Comparison of ENCODE assay signal across 10 mouse cellular contexts in the genomic region with DNA sequence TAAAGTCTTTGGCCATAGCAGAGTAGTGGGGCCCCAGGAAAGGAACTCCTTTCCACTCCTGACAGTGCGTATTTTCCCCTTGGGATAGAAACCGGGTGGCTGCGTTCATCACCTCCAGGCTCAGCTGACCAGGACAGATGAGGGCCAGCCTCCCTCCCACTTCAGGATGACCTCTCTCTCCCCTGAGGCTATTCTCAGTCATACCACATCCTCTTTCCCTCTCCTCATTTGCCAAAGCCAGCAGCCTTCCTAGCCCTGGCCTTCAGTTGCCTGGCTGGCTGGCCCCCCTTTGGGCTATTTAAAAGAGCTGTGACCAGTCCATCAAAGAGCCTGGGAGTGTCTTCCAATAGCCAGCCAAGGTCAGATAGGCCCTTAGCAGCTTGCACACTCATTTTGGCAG. TPM values are rescaled to one million over a fixed set of nuclear protein-coding genes. Genes with fewer than 3 reads are reported as not detected.
A peak's percentile ranks its signal among the peaks of the same experiment; 100 is the strongest.
DNase-seq lines count a peak whose midpoint lies in the region; ATAC-seq and TF ChIP-seq lines count a peak whose summit lies in the region.
"Had no signal": no experiment of that assay in that cellular context is flagged by ENCODE, and none has a peak within 500 bp of the region (broad histone marks: within the 10 kb centered on the region; RNA-seq: fewer than 3 reads in every experiment).

No protein-coding gene starts in this region.

- DNase-seq in kidney, postnatal 36 days, result peak; percentile 12 to 22
- no peak for DNase-seq in kidney, postnatal 25 days
- peak; percentile 30 for DNase-seq in adrenal gland, postnatal 10 days
- peak; percentile 68 for DNase-seq in gastrocnemius, adult 2 months
- no peak for DNase-seq in cerebellum, adult 9-11 months
- DNase-seq in lung, postnatal 0 days (ENCODE audit: low spot score), result no peak
- no peak for DNase-seq in cerebellum, postnatal 4 days (ENCODE audit: low spot score in 2 of 2)
- DNase-seq: embryo, embryonic 11 days had no signal

- peak overlapping the region; percentile 76 for H3K27ac ChIP-seq in gastrocnemius, adult 2 months
- peak overlapping the region; percentile 76 for H3K27ac ChIP-seq in macrophage
- H3K27ac ChIP-seq in lung, postnatal 0 days (ENCODE audit: low read length), result no peak overlapping the region

- intact Hi-C loops in gastrocnemius, adult 2 months (cut with DNase I), result no loop called here

- H3K4me2 ChIP-seq in lung, postnatal 0 days (replicated peaks; ENCODE audit: low read depth, low read length), result no peak overlapping the region

- H3K9me3 ChIP-seq in lung, postnatal 0 days (ENCODE audit: low read length), result no peaks in the 10 kb centered on the region

- peaks cover 46% of the 10 kb centered on the region for H3K36me3 ChIP-seq in macrophage (ENCODE audit: inconsistent target)
- H3K36me3 ChIP-seq in lung, postnatal 0 days (ENCODE audit: insufficient read depth, low read length), result peaks cover 23% of the 10 kb centered on the region

- H3K4me3 ChIP-seq in gastrocnemius, adult 2 months, result no peak overlapping the region
- no peak overlapping the region for H3K4me3 ChIP-seq in macrophage (ENCODE audit: inconsistent target)
- no peak overlapping the region for H3K4me3 ChIP-seq in lung, postnatal 0 days (ENCODE audit: low read depth, low read length)
- H3K4me3 ChIP-seq: erythroblast, embryonic 14.5 days had no signal

- no peak for TF ChIP-seq CTCF in gastrocnemius, adult 2 months (IDR thresholded peaks at IDR 0.05)
- no peak for TF ChIP-seq CTCF in lung, postnatal 0 days (IDR thresholded peaks at IDR 0.05)

- no peaks in the 10 kb centered on the region for H3K4me1 ChIP-seq in lung, postnatal 0 days (ENCODE audit: insufficient read depth, low read depth, low read length)

- H3K27me3 ChIP-seq in lung, postnatal 0 days (replicated peaks; ENCODE audit: insufficient read depth, low read length), result no peaks in the 10 kb centered on the region

- peaks cover 6% of the 10 kb centered on the region for H3K79me2 ChIP-seq in macrophage (ENCODE audit: inconsistent target)

- no peak for TF ChIP-seq EP300 in lung, postnatal 0 days (IDR thresholded peaks at IDR 0.05)

- H3K9ac ChIP-seq in lung, postnatal 0 days (replicated peaks; ENCODE audit: low read depth), result no peak overlapping the region

- ATAC-seq in lung, postnatal 0 days, result no peak

- WGBS in macrophage (ENCODE audit: missing documents), result 38% methylated on average over 3 of the region's 3 CpGs
- 84% methylated on average over 3 of the region's 3 CpGs for WGBS in lung, postnatal 0 days

RNA-seq across cellular contexts. Expression of a gene that starts 29.8 kb away (rescaled TPM):
- total RNA-seq in adrenal gland, postnatal 10 days (2021), result 10 to 100 TPM; 28.3 to 31.5 TPM
- 10 to 100 TPM; 45.9 to 49.7 TPM for total RNA-seq in gastrocnemius, adult 2 months (2021)
- total RNA-seq in macrophage (2018; cell fraction: chromatin; rRNA removed), result 10 to 100 TPM; 16.2 to 96.7 (median 44.4) TPM
- total RNA-seq in macrophage (2018; cell fraction: cytosol; rRNA removed), result 10 to 100 TPM; 46.0 to 91.8 (median 68.1) TPM
- total RNA-seq in macrophage (2018; cell fraction: nucleus; rRNA removed), result 100 to 1,000 TPM in 1 of 26 experiments, 10 to 100 TPM in 25; 33.0 to 102 (median 52.5) TPM
- polyA plus RNA-seq in macrophage (2018), result 56.0 to 178 TPM (median 76.1 TPM) in 3 replicates
- 29.7 and 34.3 TPM in 2 replicates for polyA plus RNA-seq in lung, postnatal 0 days (2015; fragmentation: Nextera tagmentation; extraction: Ambion mirVana)

RNA-seq across cellular contexts. Expression of a gene that starts 30.1 kb away (rescaled TPM):
- total RNA-seq in adrenal gland, postnatal 10 days (2021), result 10 to 100 TPM; 27.3 to 35.5 TPM
- total RNA-seq in gastrocnemius, adult 2 months (2021), result 1 to 10 TPM; 5.8 to 7.4 TPM
- 100 to 1,000 TPM in 1 of 26 experiments, 10 to 100 TPM in 23, 1 to 10 TPM in 2; 7.0 to 111 (median 46.5) TPM for total RNA-seq in macrophage (2018; cell fraction: chromatin; rRNA removed)
- total RNA-seq in macrophage (2018; cell fraction: cytosol; rRNA removed), result 100 to 1,000 TPM; 239 to 513 (median 404) TPM
- 100 to 1,000 TPM in 19 of 26 experiments, 10 to 100 TPM in 7; 26.8 to 387 (median 119) TPM for total RNA-seq in macrophage (2018; cell fraction: nucleus; rRNA removed)
- polyA plus RNA-seq in macrophage (2018), result 364 to 915 TPM (median 701 TPM) in 3 replicates
- 33.6 and 38.7 TPM in 2 replicates for polyA plus RNA-seq in lung, postnatal 0 days (2015; fragmentation: Nextera tagmentation; extraction: Ambion mirVana)

RNA-seq across cellular contexts. Expression of a gene that starts 46.1 kb away (rescaled TPM):
- 10 to 100 TPM; 25.6 to 40.0 TPM for total RNA-seq in adrenal gland, postnatal 10 days (2021)
- 1 to 10 TPM in 1 of 2 experiments, under 1 TPM in 1; 0.89 to 1.1 TPM for total RNA-seq in gastrocnemius, adult 2 months (2021)
- 10 to 100 TPM in 14 of 26 experiments, 1 to 10 TPM in 12; 1.2 to 28.6 (median 10.2) TPM for total RNA-seq in macrophage (2018; cell fraction: chromatin; rRNA removed)
- total RNA-seq in macrophage (2018; cell fraction: cytosol; rRNA removed), result 10 to 100 TPM in 13 of 26 experiments, 1 to 10 TPM in 13; 5.5 to 19.6 (median 10.1) TPM
- total RNA-seq in macrophage (2018; cell fraction: nucleus; rRNA removed), result 10 to 100 TPM in 10 of 26 experiments, 1 to 10 TPM in 16; 2.0 to 96.2 (median 8.9) TPM
- polyA plus RNA-seq in macrophage (2018), result 3.7 to 96.0 TPM (median 25.7 TPM) in 3 replicates
- 14.6 and 14.9 TPM in 2 replicates for polyA plus RNA-seq in lung, postnatal 0 days (2015; fragmentation: Nextera tagmentation; extraction: Ambion mirVana)

Comparison
In these comparisons a context has a peak if more than half of its experiments do, and no peak if none do; other contexts are left out.
1. DNase-seq: peak in kidney, postnatal 36 days (2 of 2), adrenal gland, postnatal 10 days (single experiment) and gastrocnemius, adult 2 months (single experiment); none in kidney, postnatal 25 days (0 of 2), cerebellum, adult 9-11 months (single experiment), lung, postnatal 0 days (single experiment) and cerebellum, postnatal 4 days (0 of 2).
2. RNA of a gene that starts 46.1 kb away (total RNA-seq): 25.6 to 40.0 TPM in adrenal gland, postnatal 10 days; 0.89 to 1.1 TPM in gastrocnemius, adult 2 months; every median in the first group is over 10 times any median in the second.